Mouse (Mus musculus): ENCODE results near the gene Wdr74. TPM values are rescaled to one million over a fixed set of nuclear protein-coding genes. Genes with fewer than 3 reads are reported as not detected.

Wdr74 gene
- total and polyA plus RNA-seq, 3 experiments, result 208 to 803 (median 208) TPM

Other genes starting within 250 kb of the Wdr74 start
Only the 30 nearest of the 32 such genes appear.
- gene Slc22a8, start 144.6 kb upstream of the Wdr74 start, total RNA-seq (2012; rRNA removed), result not detected in 2 replicates
- not detected for gene Slc22a8, start 144.6 kb upstream of the Wdr74 start, polyA plus RNA-seq (2012; ENCODE audit: insufficient read depth in 1 of 2, insufficient read length in 2 of 2, low read depth in 1 of 2, low replicate concordance in 2 of 2, missing spikeins in 1 of 2)
- not detected in 2 replicates for gene Slc22a6, start 117.8 kb upstream of the Wdr74 start, total RNA-seq (2012; rRNA removed)
- not detected for gene Slc22a6, start 117.8 kb upstream of the Wdr74 start, polyA plus RNA-seq (2012; ENCODE audit: insufficient read depth in 1 of 2, insufficient read length in 2 of 2, low read depth in 1 of 2, low replicate concordance in 2 of 2, missing spikeins in 1 of 2)
- gene Chrm1, start 72.0 kb upstream of the Wdr74 start, total RNA-seq (2012; rRNA removed), result under 0.01 TPM in 1 of 2 replicates, not detected in the other
- gene Chrm1, start 72.0 kb upstream of the Wdr74 start, polyA plus RNA-seq (2012; ENCODE audit: insufficient read depth in 1 of 2, insufficient read length in 2 of 2, low read depth in 1 of 2, low replicate concordance in 2 of 2, missing spikeins in 1 of 2), result under 1 TPM in 1 of 2 experiments, not detected in 1; 0.01 TPM
- gene Slc3a2, start 12.5 kb upstream of the Wdr74 start, total RNA-seq (2012; rRNA removed), result 164 and 253 TPM in 2 replicates
- gene Slc3a2, start 12.5 kb upstream of the Wdr74 start, polyA plus RNA-seq (2012; ENCODE audit: insufficient read depth in 1 of 2, insufficient read length in 2 of 2, low read depth in 1 of 2, low replicate concordance in 2 of 2, missing spikeins in 1 of 2), result 100 to 1,000 TPM; 428 to 670 TPM
- 3.0 and 3.3 TPM in 2 replicates for gene 1700092M07Rik, start 4.9 kb downstream of the Wdr74 start, total RNA-seq (2012; rRNA removed)
- gene 1700092M07Rik, start 4.9 kb downstream of the Wdr74 start, polyA plus RNA-seq (2012; ENCODE audit: insufficient read depth in 1 of 2, insufficient read length in 2 of 2, low read depth in 1 of 2, low replicate concordance in 2 of 2, missing spikeins in 1 of 2), result 1 to 10 TPM in 1 of 2 experiments, not detected in 1; 4.3 TPM
- gene Stx5a, start 5.6 kb downstream of the Wdr74 start, total RNA-seq (2012; rRNA removed), result 27.5 and 28.7 TPM in 2 replicates
- gene Stx5a, start 5.6 kb downstream of the Wdr74 start, polyA plus RNA-seq (2012; ENCODE audit: insufficient read depth in 1 of 2, insufficient read length in 2 of 2, low read depth in 1 of 2, low replicate concordance in 2 of 2, missing spikeins in 1 of 2), result 10 to 100 TPM in 1 of 2 experiments, not detected in 1; 50.0 TPM
- 107 and 122 TPM in 2 replicates for gene Nxf1, start 21.2 kb downstream of the Wdr74 start, total RNA-seq (2012; rRNA removed)
- 100 to 1,000 TPM; 231 to 296 TPM for gene Nxf1, start 21.2 kb downstream of the Wdr74 start, polyA plus RNA-seq (2012; ENCODE audit: insufficient read depth in 1 of 2, insufficient read length in 2 of 2, low read depth in 1 of 2, low replicate concordance in 2 of 2, missing spikeins in 1 of 2)
- 7.5 and 7.8 TPM in 2 replicates for gene Tmem223, start 35.2 kb downstream of the Wdr74 start, total RNA-seq (2012; rRNA removed)
- 10 to 100 TPM in 1 of 2 experiments, not detected in 1; 23.2 TPM for gene Tmem223, start 35.2 kb downstream of the Wdr74 start, polyA plus RNA-seq (2012; ENCODE audit: insufficient read depth in 1 of 2, insufficient read length in 2 of 2, low read depth in 1 of 2, low replicate concordance in 2 of 2, missing spikeins in 1 of 2)
- 49.2 and 60.0 TPM in 2 replicates for gene Tmem179b, start 38.6 kb downstream of the Wdr74 start, total RNA-seq (2012; rRNA removed)
- 100 to 1,000 TPM in 1 of 2 experiments, not detected in 1; 101 TPM for gene Tmem179b, start 38.6 kb downstream of the Wdr74 start, polyA plus RNA-seq (2012; ENCODE audit: insufficient read depth in 1 of 2, insufficient read length in 2 of 2, low read depth in 1 of 2, low replicate concordance in 2 of 2, missing spikeins in 1 of 2)
- gene Taf6l, start 50.6 kb downstream of the Wdr74 start, total RNA-seq (2012; rRNA removed), result 15.3 and 18.3 TPM in 2 replicates
- 10 to 100 TPM in 1 of 2 experiments, not detected in 1; 25.5 TPM for gene Taf6l, start 50.6 kb downstream of the Wdr74 start, polyA plus RNA-seq (2012; ENCODE audit: insufficient read depth in 1 of 2, insufficient read length in 2 of 2, low read depth in 1 of 2, low replicate concordance in 2 of 2, missing spikeins in 1 of 2)
- gene Polr2g, start 62.8 kb downstream of the Wdr74 start, total RNA-seq (2012; rRNA removed), result 165 and 188 TPM in 2 replicates
- gene Polr2g, start 62.8 kb downstream of the Wdr74 start, polyA plus RNA-seq (2012; ENCODE audit: insufficient read depth in 1 of 2, insufficient read length in 2 of 2, low read depth in 1 of 2, low replicate concordance in 2 of 2, missing spikeins in 1 of 2), result 100 to 1,000 TPM in 1 of 2 experiments, not detected in 1; 181 TPM
- gene Zbtb3, start 66.7 kb downstream of the Wdr74 start, total RNA-seq (2012; rRNA removed), result 2.6 and 2.9 TPM in 2 replicates
- gene Zbtb3, start 66.7 kb downstream of the Wdr74 start, polyA plus RNA-seq (2012; ENCODE audit: insufficient read depth in 1 of 2, insufficient read length in 2 of 2, low read depth in 1 of 2, low replicate concordance in 2 of 2, missing spikeins in 1 of 2), result 1 to 10 TPM in 1 of 2 experiments, not detected in 1; 2.4 TPM
- gene Ttc9c, start 83.5 kb downstream of the Wdr74 start, total RNA-seq (2012; rRNA removed), result 22.9 and 24.2 TPM in 2 replicates
- 10 to 100 TPM in 1 of 2 experiments, not detected in 1; 29.8 TPM for gene Ttc9c, start 83.5 kb downstream of the Wdr74 start, polyA plus RNA-seq (2012; ENCODE audit: insufficient read depth in 1 of 2, insufficient read length in 2 of 2, low read depth in 1 of 2, low replicate concordance in 2 of 2, missing spikeins in 1 of 2)
- 39.4 and 44.6 TPM in 2 replicates for gene Hnrnpul2, start 84.2 kb downstream of the Wdr74 start, total RNA-seq (2012; rRNA removed)
- gene Hnrnpul2, start 84.2 kb downstream of the Wdr74 start, polyA plus RNA-seq (2012; ENCODE audit: insufficient read depth in 1 of 2, insufficient read length in 2 of 2, low read depth in 1 of 2, low replicate concordance in 2 of 2, missing spikeins in 1 of 2), result 100 to 1,000 TPM; 106 to 174 TPM
- 0.23 TPM in 1 of 2 replicates, not detected in the other for gene AC129217.1, start 93.9 kb downstream of the Wdr74 start, total RNA-seq (2012; rRNA removed)
- gene AC129217.1, start 93.9 kb downstream of the Wdr74 start, polyA plus RNA-seq (2012; ENCODE audit: insufficient read depth in 1 of 2, insufficient read length in 2 of 2, low read depth in 1 of 2, low replicate concordance in 2 of 2, missing spikeins in 1 of 2), result 10 to 100 TPM in 1 of 2 experiments, not detected in 1; 53.4 TPM
- 26.0 and 29.5 TPM in 2 replicates for gene Bscl2, start 101.6 kb downstream of the Wdr74 start, total RNA-seq (2012; rRNA removed)
- 10 to 100 TPM in 1 of 2 experiments, not detected in 1; 51.3 TPM for gene Bscl2, start 101.6 kb downstream of the Wdr74 start, polyA plus RNA-seq (2012; ENCODE audit: insufficient read depth in 1 of 2, insufficient read length in 2 of 2, low read depth in 1 of 2, low replicate concordance in 2 of 2, missing spikeins in 1 of 2)
- gene Gng3, start 103.4 kb downstream of the Wdr74 start, total RNA-seq (2012; rRNA removed), result 0.15 and 0.29 TPM in 2 replicates
- 1 to 10 TPM in 1 of 2 experiments, not detected in 1; 2.5 TPM for gene Gng3, start 103.4 kb downstream of the Wdr74 start, polyA plus RNA-seq (2012; ENCODE audit: insufficient read depth in 1 of 2, insufficient read length in 2 of 2, low read depth in 1 of 2, low replicate concordance in 2 of 2, missing spikeins in 1 of 2)
- gene Lrrn4cl, start 114.9 kb downstream of the Wdr74 start, total RNA-seq (2012; rRNA removed), result 0.15 and 0.26 TPM in 2 replicates
- gene Lrrn4cl, start 114.9 kb downstream of the Wdr74 start, polyA plus RNA-seq (2012; ENCODE audit: insufficient read depth in 1 of 2, insufficient read length in 2 of 2, low read depth in 1 of 2, low replicate concordance in 2 of 2, missing spikeins in 1 of 2), result under 1 TPM in 1 of 2 experiments, not detected in 1; 0.54 TPM
- 179 and 187 TPM in 2 replicates for gene Ubxn1, start 135.7 kb downstream of the Wdr74 start, total RNA-seq (2012; rRNA removed)
- gene Ubxn1, start 135.7 kb downstream of the Wdr74 start, polyA plus RNA-seq (2012; ENCODE audit: insufficient read depth in 1 of 2, insufficient read length in 2 of 2, low read depth in 1 of 2, low replicate concordance in 2 of 2, missing spikeins in 1 of 2), result 100 to 1,000 TPM in 1 of 2 experiments, not detected in 1; 366 TPM
- 46.3 and 49.4 TPM in 2 replicates for gene Uqcc3, start 145.1 kb downstream of the Wdr74 start, total RNA-seq (2012; rRNA removed)
- gene Uqcc3, start 145.1 kb downstream of the Wdr74 start, polyA plus RNA-seq (2012; ENCODE audit: insufficient read depth in 1 of 2, insufficient read length in 2 of 2, low read depth in 1 of 2, low replicate concordance in 2 of 2, missing spikeins in 1 of 2), result 10 to 100 TPM in 1 of 2 experiments, not detected in 1; 55.0 TPM
- 10.3 and 15.5 TPM in 2 replicates for gene Lbhd1, start 147.9 kb downstream of the Wdr74 start, total RNA-seq (2012; rRNA removed)
- gene Lbhd1, start 147.9 kb downstream of the Wdr74 start, polyA plus RNA-seq (2012; ENCODE audit: insufficient read depth in 1 of 2, insufficient read length in 2 of 2, low read depth in 1 of 2, low replicate concordance in 2 of 2, missing spikeins in 1 of 2), result 100 to 1,000 TPM in 1 of 2 experiments, 10 to 100 TPM in 1; 46.5 to 123 TPM
- not detected in 2 replicates for gene Gm49403, start 148.1 kb downstream of the Wdr74 start, total RNA-seq (2012; rRNA removed)
- not detected for gene Gm49403, start 148.1 kb downstream of the Wdr74 start, polyA plus RNA-seq (2012; ENCODE audit: insufficient read depth in 1 of 2, insufficient read length in 2 of 2, low read depth in 1 of 2, low replicate concordance in 2 of 2, missing spikeins in 1 of 2)
- gene 1810009A15Rik, start 153.0 kb downstream of the Wdr74 start, total RNA-seq (2012; rRNA removed), result 171 and 184 TPM in 2 replicates
- 100 to 1,000 TPM in 1 of 2 experiments, not detected in 1; 189 TPM for gene 1810009A15Rik, start 153.0 kb downstream of the Wdr74 start, polyA plus RNA-seq (2012; ENCODE audit: insufficient read depth in 1 of 2, insufficient read length in 2 of 2, low read depth in 1 of 2, low replicate concordance in 2 of 2, missing spikeins in 1 of 2)
- 0.77 TPM in 1 of 2 replicates, not detected in the other for gene Gm49416, start 153.1 kb downstream of the Wdr74 start, total RNA-seq (2012; rRNA removed)
- gene Gm49416, start 153.1 kb downstream of the Wdr74 start, polyA plus RNA-seq (2012; ENCODE audit: insufficient read depth in 1 of 2, insufficient read length in 2 of 2, low read depth in 1 of 2, low replicate concordance in 2 of 2, missing spikeins in 1 of 2), result 10 to 100 TPM in 1 of 2 experiments, not detected in 1; 31.2 TPM
- gene Ints5, start 157.2 kb downstream of the Wdr74 start, total RNA-seq (2012; rRNA removed), result 38.1 and 43.9 TPM in 2 replicates
- 10 to 100 TPM in 1 of 2 experiments, not detected in 1; 51.5 TPM for gene Ints5, start 157.2 kb downstream of the Wdr74 start, polyA plus RNA-seq (2012; ENCODE audit: insufficient read depth in 1 of 2, insufficient read length in 2 of 2, low read depth in 1 of 2, low replicate concordance in 2 of 2, missing spikeins in 1 of 2)
- gene Ganab, start 162.2 kb downstream of the Wdr74 start, total RNA-seq (2012; rRNA removed), result 104 and 122 TPM in 2 replicates
- 100 to 1,000 TPM in 1 of 2 experiments, not detected in 1; 123 TPM for gene Ganab, start 162.2 kb downstream of the Wdr74 start, polyA plus RNA-seq (2012; ENCODE audit: insufficient read depth in 1 of 2, insufficient read length in 2 of 2, low read depth in 1 of 2, low replicate concordance in 2 of 2, missing spikeins in 1 of 2)
- 21.0 and 26.2 TPM in 2 replicates for gene B3gat3, start 184.5 kb downstream of the Wdr74 start, total RNA-seq (2012; rRNA removed)
- gene B3gat3, start 184.5 kb downstream of the Wdr74 start, polyA plus RNA-seq (2012; ENCODE audit: insufficient read depth in 1 of 2, insufficient read length in 2 of 2, low read depth in 1 of 2, low replicate concordance in 2 of 2, missing spikeins in 1 of 2), result 10 to 100 TPM in 1 of 2 experiments, not detected in 1; 35.4 TPM
- gene Rom1, start 193.5 kb downstream of the Wdr74 start, total RNA-seq (2012; rRNA removed), result 1.6 and 4.1 TPM in 2 replicates
- 1 to 10 TPM in 1 of 2 experiments, not detected in 1; 3.1 TPM for gene Rom1, start 193.5 kb downstream of the Wdr74 start, polyA plus RNA-seq (2012; ENCODE audit: insufficient read depth in 1 of 2, insufficient read length in 2 of 2, low read depth in 1 of 2, low replicate concordance in 2 of 2, missing spikeins in 1 of 2)
- gene Eml3, start 193.7 kb downstream of the Wdr74 start, total RNA-seq (2012; rRNA removed), result 13.0 and 16.6 TPM in 2 replicates
- 10 to 100 TPM in 1 of 2 experiments, not detected in 1; 23.4 TPM for gene Eml3, start 193.7 kb downstream of the Wdr74 start, polyA plus RNA-seq (2012; ENCODE audit: insufficient read depth in 1 of 2, insufficient read length in 2 of 2, low read depth in 1 of 2, low replicate concordance in 2 of 2, missing spikeins in 1 of 2)
- gene Mta2, start 206.0 kb downstream of the Wdr74 start, total RNA-seq (2012; rRNA removed), result 150 and 171 TPM in 2 replicates
- gene Mta2, start 206.0 kb downstream of the Wdr74 start, polyA plus RNA-seq (2012; ENCODE audit: insufficient read depth in 1 of 2, insufficient read length in 2 of 2, low read depth in 1 of 2, low replicate concordance in 2 of 2, missing spikeins in 1 of 2), result 100 to 1,000 TPM; 116 to 167 TPM